Mouse (Mus musculus): Measurements from ENCODE around the gene Unc13a. TPM values are rescaled to one million over a fixed set of nuclear protein-coding genes. Genes with fewer than 3 reads are reported as not detected.
A peak's percentile ranks its signal among the peaks of the same experiment; 100 is the strongest.
"Not testable (repeated sequence)": the region's sequence is repeated elsewhere in the genome, so short reads cannot be mapped to it uniquely, and the experiment has no call there.

Gene Unc13a
- polyA plus RNA-seq, 1 experiment from 2014 or later, result 0.69 TPM

DNA sequence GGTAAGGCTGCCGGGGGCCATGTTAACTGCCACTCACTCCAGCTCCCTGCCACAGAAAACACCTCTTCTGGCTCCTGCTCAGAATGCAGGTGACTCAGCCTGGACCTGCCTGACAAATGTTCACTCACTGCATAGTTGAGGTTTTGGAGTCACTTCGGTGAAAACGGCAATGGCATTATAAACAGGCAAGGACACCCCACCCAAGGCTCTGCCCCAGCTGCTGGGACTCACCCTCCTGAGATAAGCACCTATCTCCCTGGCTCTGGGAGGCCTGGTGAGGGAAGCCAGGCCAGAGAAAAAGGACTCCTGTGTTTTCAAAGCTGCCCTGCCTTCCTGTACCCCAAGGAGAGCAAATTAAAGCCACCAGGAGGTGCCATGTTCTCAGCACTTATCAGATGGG lies 31.4 kb upstream of the Unc13a start:
- H3K27ac ChIP-seq, result no peak overlapping the region
- no peak overlapping the region for H3K9ac ChIP-seq
- no peaks in the 10 kb centered on the region for H3K9me3 ChIP-seq
- H3K4me2 ChIP-seq, result no peak overlapping the region
- ATAC-seq (ENCODE audit: insufficient number of reproducible peaks, low FRiP score, low TSS enrichment, low read depth), result no peak
- no peaks in the 10 kb centered on the region for H3K36me3 ChIP-seq
- WGBS, result 75% methylated on average over 3 of the region's 3 CpGs
- no peak overlapping the region for H3K4me3 ChIP-seq
- peaks cover 80% of the 10 kb centered on the region for H3K27me3 ChIP-seq
- peaks cover 12% of the 10 kb centered on the region for H3K4me1 ChIP-seq

DNA sequence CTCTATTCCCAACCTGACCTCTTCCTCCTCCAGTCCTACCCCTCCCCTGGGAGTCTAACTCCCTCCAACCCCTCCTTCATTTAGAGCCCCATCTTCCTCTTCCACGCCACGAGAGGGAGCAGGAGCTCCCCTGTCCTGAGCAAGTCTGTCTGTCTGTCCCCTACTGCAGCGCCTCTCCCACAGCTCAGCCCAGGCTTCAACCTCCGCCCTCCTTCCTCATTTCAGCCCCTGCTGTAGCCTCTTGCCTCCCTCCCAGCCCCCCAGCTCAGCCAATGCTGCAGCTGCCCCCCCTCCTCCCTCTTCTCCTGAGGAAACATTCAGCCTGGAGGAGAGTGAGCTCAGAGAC lies 30.5 kb upstream of the Unc13a start:
- H3K9ac ChIP-seq, result no peak overlapping the region
- H3K27me3 ChIP-seq, result peaks cover 72% of the 10 kb centered on the region
- H3K27ac ChIP-seq, result no peak overlapping the region
- 25% methylated on average over 4 of the region's 4 CpGs for WGBS
- H3K9me3 ChIP-seq, result no peaks in the 10 kb centered on the region
- H3K4me3 ChIP-seq, result no peak overlapping the region
- H3K36me3 ChIP-seq, result no peaks in the 10 kb centered on the region
- peaks cover 12% of the 10 kb centered on the region for H3K4me1 ChIP-seq
- H3K4me2 ChIP-seq, result no peak overlapping the region
- no peak for ATAC-seq (ENCODE audit: insufficient number of reproducible peaks, low FRiP score, low TSS enrichment, low read depth)

DNA sequence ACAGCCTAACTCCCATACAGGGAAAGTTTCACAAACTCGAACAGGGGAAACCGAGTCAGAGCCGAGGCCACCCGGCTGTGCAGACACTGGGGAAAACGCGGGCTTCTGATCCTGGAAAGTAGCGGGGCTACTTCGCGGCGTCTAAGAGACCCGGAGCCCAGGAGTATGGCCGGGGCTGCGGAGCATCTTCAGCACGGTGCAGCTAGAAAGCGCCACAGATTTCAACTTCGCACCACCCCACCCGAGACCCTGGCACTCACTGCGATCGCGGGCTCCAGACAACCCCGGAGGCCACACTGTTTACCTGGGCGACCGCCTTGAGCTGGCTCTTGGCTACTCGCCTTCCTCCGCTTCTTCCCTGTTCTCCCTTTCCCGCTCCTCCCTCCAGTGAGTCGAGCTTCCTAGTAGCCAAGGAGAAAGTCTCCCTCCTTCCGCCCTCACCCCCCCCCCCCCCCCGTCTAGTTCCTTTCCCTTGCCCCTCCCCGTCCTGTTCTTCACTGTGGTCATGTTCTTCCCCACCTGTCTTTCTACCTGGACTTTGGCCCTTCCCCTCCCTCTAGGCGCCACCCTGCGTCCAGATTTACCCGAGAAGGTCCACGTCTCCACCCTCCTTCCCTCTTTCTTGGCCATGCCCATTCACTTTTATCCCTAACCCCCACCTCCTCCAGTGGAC lies 30.0 kb upstream of the Unc13a start, which contains the start of gene B3gnt3:
Gene B3gnt3, minus strand, starts transcription at position 376 of the 673 bp plus-strand sequence.
- WGBS, result 17% methylated on average over 31 of the region's 34 CpGs
- no peak within 1 kb of the TSS for H3K27ac ChIP-seq
- ATAC-seq (ENCODE audit: insufficient number of reproducible peaks, low FRiP score, low TSS enrichment, low read depth), result no peak
- H3K4me3 ChIP-seq, result peak within 1 kb of the TSS; percentile 21
- peaks cover 12% of the 10 kb centered on the region for H3K4me1 ChIP-seq
- H3K9ac ChIP-seq, result no peak within 1 kb of the TSS
- H3K36me3 ChIP-seq, result no peaks in the 10 kb centered on the region
- peak within 1 kb of the TSS; percentile 37 for H3K4me2 ChIP-seq
- H3K27me3 ChIP-seq, result peaks cover 72% of the 10 kb centered on the region
- H3K9me3 ChIP-seq, result no peaks in the 10 kb centered on the region

DNA sequence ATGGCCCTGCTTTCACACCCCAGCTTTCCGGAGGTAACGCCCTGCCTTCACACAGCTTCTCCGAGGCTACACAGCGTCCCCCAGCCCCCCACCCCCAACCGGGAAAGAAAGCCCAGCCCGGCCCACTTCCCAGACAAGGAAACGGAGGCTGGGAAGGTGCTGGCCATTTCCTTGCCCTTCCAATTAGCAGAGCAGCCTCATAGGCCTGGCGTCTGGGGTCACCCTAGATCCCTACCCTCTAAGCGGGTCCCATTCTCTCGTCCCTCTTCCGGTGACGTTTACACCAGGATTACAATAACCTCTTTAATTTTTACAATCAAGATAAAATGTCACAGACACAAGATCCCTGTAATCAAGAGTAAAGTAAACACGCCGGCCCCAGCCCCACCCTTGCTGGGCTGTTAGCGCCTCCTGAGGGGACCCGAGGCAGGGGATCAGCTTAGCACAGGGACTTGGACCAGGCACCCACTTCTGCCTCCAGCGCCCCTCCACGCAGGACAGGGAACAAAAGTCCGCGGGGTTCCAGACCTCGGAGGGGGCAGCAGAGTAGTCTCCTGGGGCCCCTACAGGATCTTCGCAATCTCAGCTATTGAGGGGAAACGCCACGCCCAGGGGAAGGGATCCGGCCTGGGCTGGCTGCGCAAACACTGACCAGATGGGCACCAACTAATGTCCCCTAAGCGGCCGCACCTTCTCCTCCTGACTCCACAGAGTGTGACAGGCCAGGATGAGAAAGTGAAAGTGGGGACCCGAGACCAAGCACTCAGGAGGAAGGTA lies 29.1 kb upstream of the Unc13a start:
- peak overlapping the region; percentile 21 for H3K4me3 ChIP-seq
- H3K27ac ChIP-seq, result no peak overlapping the region
- H3K9me3 ChIP-seq, result no peaks in the 10 kb centered on the region
- peaks cover 78% of the 10 kb centered on the region for H3K27me3 ChIP-seq
- no peak for ATAC-seq (ENCODE audit: insufficient number of reproducible peaks, low FRiP score, low TSS enrichment, low read depth)
- no peaks in the 10 kb centered on the region for H3K36me3 ChIP-seq
- H3K9ac ChIP-seq, result no peak overlapping the region
- H3K4me1 ChIP-seq, result peaks cover 12% of the 10 kb centered on the region
- H3K4me2 ChIP-seq, result peak overlapping the region; percentile 37
- 5% methylated on average over 29 of the region's 29 CpGs for WGBS

DNA sequence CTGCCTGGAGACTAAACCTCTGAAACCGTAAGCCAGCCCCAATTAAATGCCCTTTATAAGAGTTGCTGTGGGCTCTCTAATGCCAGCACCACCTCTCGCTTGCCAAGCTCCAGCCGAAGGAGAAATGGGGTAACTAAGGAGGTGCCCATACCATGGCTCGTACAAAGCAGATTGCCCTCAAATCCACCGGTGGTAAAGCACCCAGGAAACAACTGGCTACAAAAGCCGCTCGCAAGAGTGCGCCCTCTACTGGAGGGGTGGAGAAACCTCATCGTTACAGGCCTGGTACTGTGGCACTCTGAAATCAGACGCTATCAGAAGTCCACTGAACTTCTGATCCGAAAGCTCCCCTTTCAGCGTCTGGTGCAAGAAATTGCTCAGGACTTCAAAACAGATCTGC lies 23.9 kb upstream of the Unc13a start:
- ATAC-seq (ENCODE audit: insufficient number of reproducible peaks, low FRiP score, low TSS enrichment, low read depth); H3K4me3 ChIP-seq; H3K9ac ChIP-seq; H3K36me3 ChIP-seq; H3K4me2 ChIP-seq; H3K27ac ChIP-seq; H3K9me3 ChIP-seq: not testable (repeated sequence)
- Histone ChIP-seq H3K4me1 (peaks cover 16% of the 10 kb centered on the region), H3K27me3 (peaks cover 88% of the 10 kb centered on the region)
- 64% methylated on average over 12 of the region's 12 CpGs for WGBS

DNA sequence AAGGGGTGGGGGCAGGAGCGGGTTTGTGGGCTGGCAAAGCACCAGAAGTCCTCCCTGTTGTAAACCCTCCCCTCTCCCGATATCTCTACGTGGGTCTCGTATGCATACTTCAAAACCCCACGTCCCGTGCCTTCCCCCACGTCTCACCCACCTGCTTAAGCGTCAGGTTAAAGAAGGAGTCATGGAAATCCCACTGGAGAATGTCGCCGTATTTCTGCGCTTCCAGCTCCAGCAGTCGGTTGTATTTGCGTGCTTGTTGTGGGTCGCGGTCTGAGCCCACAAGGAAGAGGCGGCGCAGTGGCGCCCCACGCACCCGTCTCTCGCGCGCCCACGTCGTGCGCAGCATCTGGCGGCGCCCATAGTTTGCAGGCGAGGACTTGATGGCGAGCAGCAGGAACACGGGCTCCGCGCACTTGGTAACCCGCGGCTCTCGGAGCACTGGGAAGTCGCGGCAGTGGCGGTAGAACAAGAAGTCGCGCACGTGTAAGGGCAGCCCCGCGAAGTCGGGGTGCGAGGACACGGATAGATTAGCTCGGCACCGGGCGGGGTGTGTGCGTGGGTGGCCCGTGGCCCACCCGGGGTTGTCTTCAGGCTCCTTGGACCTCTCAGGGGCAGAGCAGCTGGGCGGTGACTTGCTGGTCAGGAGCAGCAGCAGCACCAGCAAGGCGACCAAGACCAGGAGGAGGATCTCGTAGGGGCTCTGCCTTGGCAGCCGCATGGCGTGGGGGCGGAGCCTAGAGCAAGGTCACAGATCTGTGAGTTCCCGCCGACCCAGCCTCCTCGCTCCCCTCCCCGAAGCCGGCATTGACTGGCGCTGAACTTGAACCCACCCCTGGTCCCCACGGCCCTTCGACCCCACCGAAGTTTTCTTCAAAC lies 21.8 kb upstream of the Unc13a start:
- H3K27ac ChIP-seq, result no peak overlapping the region
- H3K36me3 ChIP-seq, result no peaks in the 10 kb centered on the region
- WGBS, result 8% methylated on average over 68 of the region's 68 CpGs
- peaks cover 19% of the 10 kb centered on the region for H3K4me1 ChIP-seq
- 0 out of 2 replicates have a peak, but pooled peaks have one; percentile 13 for ATAC-seq (ENCODE audit: insufficient number of reproducible peaks, low FRiP score, low TSS enrichment, low read depth)
- H3K27me3 ChIP-seq, result peaks cover 88% of the 10 kb centered on the region
- no peak overlapping the region for H3K9ac ChIP-seq
- no peaks in the 10 kb centered on the region for H3K9me3 ChIP-seq
- peak overlapping the region; percentile 23 for H3K4me3 ChIP-seq
- H3K4me2 ChIP-seq, result peak overlapping the region; percentile 25

DNA sequence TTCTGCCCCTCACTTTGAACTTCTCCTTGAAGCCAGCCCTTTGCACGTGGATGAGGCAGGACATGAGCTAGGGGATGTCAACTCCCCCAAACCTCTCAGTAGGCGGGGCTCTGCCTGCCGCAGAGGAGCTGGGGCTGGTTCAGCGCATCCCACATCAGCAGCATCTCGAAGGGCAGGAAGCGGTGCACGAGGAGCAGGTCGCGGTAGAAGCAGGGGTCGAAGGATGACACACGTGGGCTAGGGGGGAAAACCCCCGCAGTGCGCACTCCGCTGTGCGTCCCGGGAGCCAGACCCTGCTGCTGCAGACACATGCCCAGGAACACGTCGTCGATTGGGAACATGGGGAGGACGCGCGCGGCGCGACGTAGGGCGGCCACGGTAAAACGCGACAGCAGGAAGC lies 21.0 kb upstream of the Unc13a start:
- ATAC-seq (ENCODE audit: insufficient number of reproducible peaks, low FRiP score, low TSS enrichment, low read depth), result no peak
- peak overlapping the region; percentile 23; the same call in 1 of the 2 replicates for H3K4me3 ChIP-seq
- WGBS, result 6% methylated on average over 26 of the region's 30 CpGs
- no peak overlapping the region for H3K27ac ChIP-seq
- peak overlapping the region; percentile 19; the same call in 1 of the 2 replicates for H3K4me2 ChIP-seq
- peaks cover 27% of the 10 kb centered on the region for H3K4me1 ChIP-seq
- H3K9ac ChIP-seq, result no peak overlapping the region
- H3K27me3 ChIP-seq, result peaks cover 94% of the 10 kb centered on the region
- H3K36me3 ChIP-seq, result no peaks in the 10 kb centered on the region
- no peaks in the 10 kb centered on the region for H3K9me3 ChIP-seq

DNA sequence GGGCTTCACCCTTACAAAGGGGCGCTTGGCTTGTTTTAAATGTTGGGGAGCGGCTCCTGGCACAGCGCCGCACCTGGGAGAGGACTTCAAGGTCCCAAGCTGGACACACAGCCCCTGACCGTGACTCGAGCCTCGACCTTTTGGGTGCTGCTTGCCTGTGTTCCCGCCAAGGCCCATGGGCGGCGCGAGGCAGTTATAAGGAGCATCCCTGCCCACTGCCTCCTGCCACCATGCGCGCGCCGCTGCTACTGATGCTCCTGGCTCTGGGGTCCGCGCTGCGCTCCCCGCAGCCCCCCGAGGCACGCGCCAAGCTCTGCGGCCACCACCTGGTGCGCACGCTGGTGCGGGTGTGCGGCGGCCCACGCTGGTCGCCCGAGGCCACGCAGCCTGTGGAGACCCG lies 17.5 kb upstream of the Unc13a start, which contains the start of gene Insl3:
Gene Insl3, plus strand, starts transcription at position 187 of the 400 bp plus-strand sequence.
- H3K4me3 ChIP-seq, result no peak within 1 kb of the TSS
- H3K9ac ChIP-seq, result no peak within 1 kb of the TSS
- H3K9me3 ChIP-seq, result no peaks in the 10 kb centered on the region
- peaks cover 47% of the 10 kb centered on the region for H3K4me1 ChIP-seq
- H3K36me3 ChIP-seq, result no peaks in the 10 kb centered on the region
- no peak for ATAC-seq (ENCODE audit: insufficient number of reproducible peaks, low FRiP score, low TSS enrichment, low read depth)
- no peak within 1 kb of the TSS for H3K27ac ChIP-seq
- H3K4me2 ChIP-seq, result no peak within 1 kb of the TSS
- WGBS, result 4% methylated on average over 33 of the region's 33 CpGs
- peaks cover 100% of the 10 kb centered on the region for H3K27me3 ChIP-seq

DNA sequence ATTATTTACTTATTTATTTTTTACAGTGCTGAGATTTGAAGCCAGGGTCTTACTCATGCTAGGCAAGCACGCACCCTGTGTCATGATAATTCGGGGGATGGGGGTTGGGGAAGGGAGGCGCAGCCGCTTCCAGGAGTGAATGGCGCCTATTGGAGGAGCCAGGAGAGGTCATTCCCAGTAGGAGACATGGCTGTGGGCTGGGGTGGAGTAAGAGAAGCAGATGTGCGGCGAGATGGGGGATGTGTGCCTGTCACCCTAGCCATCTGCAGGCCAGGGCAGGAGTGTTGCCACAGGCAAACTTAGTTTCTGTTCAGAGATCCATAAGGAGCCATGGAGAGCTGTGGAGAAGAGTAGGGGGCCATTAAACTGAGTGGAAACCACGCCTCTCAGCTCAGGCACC lies 16.1 kb upstream of the Unc13a start:
- Histone ChIP-seq H3K4me3 (no peak overlapping the region), H3K9ac (no peak overlapping the region), H3K4me1 (peaks cover 34% of the 10 kb centered on the region), H3K27me3 (peaks cover 100% of the 10 kb centered on the region), H3K9me3 (no peaks in the 10 kb centered on the region), H3K27ac (no peak overlapping the region), H3K36me3 (no peaks in the 10 kb centered on the region), H3K4me2 (no peak overlapping the region)
- 5% methylated on average over 8 of the region's 8 CpGs for WGBS
- ATAC-seq (ENCODE audit: insufficient number of reproducible peaks, low FRiP score, low TSS enrichment, low read depth), result no peak

DNA sequence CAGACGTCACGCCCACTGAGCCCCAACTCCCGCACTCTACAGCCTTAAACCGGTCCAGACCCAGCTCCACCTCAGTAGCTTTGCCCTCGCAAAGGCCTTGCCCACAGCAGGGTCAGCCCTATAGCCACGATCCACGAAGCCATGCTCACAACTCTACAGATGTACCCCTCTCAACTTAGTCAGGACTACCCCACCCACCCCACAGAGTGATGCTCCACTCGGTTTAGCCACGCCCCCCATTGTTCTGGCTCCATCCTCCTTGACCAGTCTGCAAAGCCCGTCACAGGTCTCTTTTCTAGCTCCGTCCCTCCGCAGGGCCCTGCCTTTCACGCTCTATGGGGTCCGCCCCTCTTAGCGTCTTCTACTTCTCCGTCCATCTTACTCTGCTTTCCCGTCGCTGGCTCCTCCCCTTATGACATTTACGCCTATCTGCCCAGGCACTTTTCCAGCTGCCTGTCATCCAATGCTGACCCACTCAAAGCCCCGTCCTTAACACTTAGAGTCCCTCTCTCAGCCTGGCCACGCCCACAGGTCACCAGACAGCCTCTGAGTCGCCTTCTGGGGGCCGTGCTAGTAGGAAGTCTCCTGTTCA lies 14.7 kb upstream of the Unc13a start:
- H3K4me2 ChIP-seq, result peak overlapping the region; percentile 39
- H3K4me3 ChIP-seq, result peak overlapping the region; percentile 24
- 5% methylated on average over 23 of the region's 23 CpGs for WGBS
- H3K27me3 ChIP-seq, result peaks cover 100% of the 10 kb centered on the region
- no peak for ATAC-seq (ENCODE audit: insufficient number of reproducible peaks, low FRiP score, low TSS enrichment, low read depth)
- no peak overlapping the region for H3K9ac ChIP-seq
- peaks cover 38% of the 10 kb centered on the region for H3K4me1 ChIP-seq
- H3K27ac ChIP-seq, result no peak overlapping the region
- H3K9me3 ChIP-seq, result no peaks in the 10 kb centered on the region
- H3K36me3 ChIP-seq, result no peaks in the 10 kb centered on the region

DNA sequence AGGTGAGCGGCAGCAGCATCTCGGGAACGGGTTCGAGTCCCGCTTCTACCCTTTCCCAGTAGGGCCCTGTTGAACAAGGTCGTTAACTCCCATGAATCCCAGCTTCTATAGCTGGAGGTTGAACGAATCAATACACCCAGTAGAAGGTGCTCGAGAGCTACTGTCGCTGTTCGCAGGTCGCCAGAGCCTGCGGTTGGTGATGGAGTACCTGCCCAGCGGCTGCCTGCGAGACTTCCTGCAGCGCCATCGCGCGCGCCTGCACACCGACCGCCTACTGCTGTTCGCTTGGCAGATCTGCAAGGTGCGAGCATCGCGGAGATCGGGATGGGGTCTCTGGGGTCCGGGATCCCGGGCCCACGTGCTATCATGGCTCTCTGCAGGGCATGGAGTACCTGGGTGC lies 14.0 kb upstream of the Unc13a start:
- no peak overlapping the region for H3K27ac ChIP-seq
- WGBS, result 4% methylated on average over 29 of the region's 29 CpGs
- no peak overlapping the region for H3K9ac ChIP-seq
- H3K4me3 ChIP-seq, result peak overlapping the region; percentile 24
- H3K9me3 ChIP-seq, result no peaks in the 10 kb centered on the region
- H3K27me3 ChIP-seq, result peaks cover 100% of the 10 kb centered on the region
- peaks cover 40% of the 10 kb centered on the region for H3K4me1 ChIP-seq
- H3K4me2 ChIP-seq, result peak overlapping the region; percentile 39
- ATAC-seq (ENCODE audit: insufficient number of reproducible peaks, low FRiP score, low TSS enrichment, low read depth), result no peak
- no peaks in the 10 kb centered on the region for H3K36me3 ChIP-seq

Data from limb, embryonic 15.5 days (tissue).